Mouse (Mus musculus) neural tube, embryonic 11.5 days (tissue): ENCODE measurements around the gene Otud1. TPM values are rescaled to one million over a fixed set of nuclear protein-coding genes. Genes with fewer than 3 reads are reported as not detected.
A peak's percentile ranks its signal among the peaks of the same experiment; 100 is the strongest.

ENCODE experiments used
- ATAC-seq: fragments of 200-750 bp; cut with Nextera tagmentation; 2 replicates; pipeline ENCODE4 v1.8.0; 2017; ENCODE audit warnings: moderate number of reproducible peaks, mild to moderate bottlenecking, moderate TSS enrichment, moderate library complexity; ENCODE audit not compliant: insufficient read depth, low FRiP score, low TSS enrichment
- DNase-seq: peaks from one replicate; pipeline ENCODE4 v3.0.0-alpha.2; 2015; ENCODE audit warnings: low spot score
- H3K27ac ChIP-seq: fragments of 300-500 bp; sonication (generic); 2 replicates; pipeline ENCODE4 v1.5.1; 2014; ENCODE audit warnings: low read depth, mild to moderate bottlenecking, low read length
- H3K27me3 ChIP-seq: fragments of 300-500 bp; sonication (generic); 2 replicates; pipeline ENCODE4 v1.6.1; 2014; ENCODE audit warnings: mild to moderate bottlenecking, low read length, mixed read lengths; ENCODE audit not compliant: control insufficient read depth, insufficient read depth
- H3K36me3 ChIP-seq: fragments of 300-500 bp; sonication (generic); 2 replicates; pipeline ENCODE4 v1.6.1; 2014; ENCODE audit warnings: mild to moderate bottlenecking, low read length, moderate library complexity, mixed read lengths; ENCODE audit not compliant: control insufficient read depth, insufficient read depth
- H3K4me1 ChIP-seq: fragments of 300-500 bp; sonication (generic); 2 replicates; pipeline ENCODE4 v1.6.1; 2014; ENCODE audit warnings: low read length, mixed read lengths; ENCODE audit not compliant: control insufficient read depth, insufficient read depth
- H3K4me2 ChIP-seq: fragments of 300-500 bp; sonication (generic); 2 replicates; pipeline ENCODE4 v1.6.1; 2014; ENCODE audit warnings: low read depth, mild to moderate bottlenecking, moderate library complexity
- H3K4me3 ChIP-seq: fragments of 300-500 bp; sonication (generic); 2 replicates; pipeline ENCODE4 v1.5.1; 2014; ENCODE audit warnings: low read depth, low read length
- H3K9ac ChIP-seq: fragments of 300-500 bp; sonication (generic); 2 replicates; pipeline ENCODE4 v1.6.1; 2014; ENCODE audit warnings: mild to moderate bottlenecking, low read length
- H3K9me3 ChIP-seq: fragments of 300-500 bp; sonication (generic); 2 replicates; pipeline ENCODE4 v1.6.1; 2016; ENCODE audit warnings: low read length; ENCODE audit not compliant: control insufficient read depth
- WGBS: fragments of 180-500 bp; shearing (Covaris S2); extraction: QIAGEN DNeasy Blood & Tissue Kit; methylation state at CpG from one replicate; pipeline ENCODE4 v1.1.7; 2014; 5-methylcytosine and 5-hydroxymethylcytosine counted together
- polyA plus RNA-seq: library from polyadenylated mRNA; unstranded; fragments of >200 nt; fragmentation: Nextera tagmentation; extraction: Ambion mirVana; gene quantifications from 2 replicates; pipeline ENCODE4 v1.2.1, GENCODE M21; 2014

The Otud1 gene
- 1.0 and 1.3 TPM in 2 replicates for polyA plus RNA-seq

- under 1% methylated on average over 61 of the region's 62 CpGs for WGBS
- Histone ChIP-seq H3K4me2 (peak within 1 kb of the TSS; percentile 81), H3K9me3 (no peaks in the 10 kb centered on the region), H3K27me3 (peaks cover 13% of the 10 kb centered on the region), H3K27ac (peak within 1 kb of the TSS; percentile 67), H3K4me3 (peak within 1 kb of the TSS; percentile 68), H3K36me3 (no peaks in the 10 kb centered on the region), H3K9ac (peak within 1 kb of the TSS; percentile 72), H3K4me1 (no peaks in the 10 kb centered on the region)
- peak; percentile 96 for ATAC-seq
- DNase-seq = peak; percentile 98
These were observed at the start of gene Otud1 for GRCm38 (mm10) chr2:19657158-19657874. Gene Otud1, plus strand, starts transcription at chr2:19657752.

- Histone ChIP-seq H3K9me3 (no peaks in the 10 kb centered on the region), H3K4me2 (no peak overlapping the region), H3K27me3 (no peaks in the 10 kb centered on the region), H3K9ac (no peak overlapping the region), H3K4me3 (no peak overlapping the region), H3K4me1 (no peaks in the 10 kb centered on the region), H3K27ac (no peak overlapping the region), H3K36me3 (no peaks in the 10 kb centered on the region)
- 62% methylated on average over 1 of the region's 1 CpGs for WGBS
- DNase-seq (no peak), ATAC-seq (no peak)
These were observed 49.7 kb upstream of the Otud1 start for GRCm38 (mm10) chr2:19607852-19608251.

- Histone ChIP-seq H3K4me2 (no peak overlapping the region), H3K4me3 (no peak overlapping the region), H3K27ac (no peak overlapping the region), H3K9me3 (no peaks in the 10 kb centered on the region), H3K9ac (no peak overlapping the region), H3K27me3 (no peaks in the 10 kb centered on the region), H3K4me1 (no peaks in the 10 kb centered on the region), H3K36me3 (no peaks in the 10 kb centered on the region)
- WGBS = 73% methylated on average over 3 of the region's 3 CpGs
- no peak for ATAC-seq
- no peak for DNase-seq
These were observed 49.0 kb upstream of the Otud1 start for GRCm38 (mm10) chr2:19608410-19609073.

- ATAC-seq = no peak
- H3K27ac ChIP-seq = no peak overlapping the region
- no peaks in the 10 kb centered on the region for H3K9me3 ChIP-seq
- WGBS = 88% methylated on average over 1 of the region's 1 CpGs
- no peak overlapping the region for H3K4me2 ChIP-seq
- no peak for DNase-seq
- no peaks in the 10 kb centered on the region for H3K27me3 ChIP-seq
- no peak overlapping the region for H3K9ac ChIP-seq
- H3K36me3 ChIP-seq = no peaks in the 10 kb centered on the region
- H3K4me3 ChIP-seq = no peak overlapping the region
- H3K4me1 ChIP-seq = no peaks in the 10 kb centered on the region
These were observed 35.5 kb upstream of the Otud1 start for GRCm38 (mm10) chr2:19622041-19622440.

GRCm38 (mm10) chr2:19627044-19627443, 30.5 kb upstream of the Otud1 start:
- DNase-seq (no peak), ATAC-seq (no peak)
- WGBS = 91% methylated on average over 6 of the region's 6 CpGs
- H3K27ac ChIP-seq = no peak overlapping the region
- no peaks in the 10 kb centered on the region for H3K36me3 ChIP-seq
- no peak overlapping the region for H3K4me3 ChIP-seq
- H3K4me1 ChIP-seq = no peaks in the 10 kb centered on the region
- H3K4me2 ChIP-seq = no peak overlapping the region
- no peaks in the 10 kb centered on the region for H3K9me3 ChIP-seq
- no peak overlapping the region for H3K9ac ChIP-seq
- no peaks in the 10 kb centered on the region for H3K27me3 ChIP-seq

- H3K27me3 ChIP-seq = no peaks in the 10 kb centered on the region
- H3K27ac ChIP-seq = no peak overlapping the region
- no peak overlapping the region for H3K4me2 ChIP-seq
- no peaks in the 10 kb centered on the region for H3K9me3 ChIP-seq
- DNase-seq (no peak), ATAC-seq (no peak)
- no peak overlapping the region for H3K9ac ChIP-seq
- no peaks in the 10 kb centered on the region for H3K36me3 ChIP-seq
- no peaks in the 10 kb centered on the region for H3K4me1 ChIP-seq
- H3K4me3 ChIP-seq = no peak overlapping the region
- WGBS = 90% methylated on average over 4 of the region's 4 CpGs
These were observed 29.5 kb upstream of the Otud1 start for GRCm38 (mm10) chr2:19627920-19628608.

- Histone ChIP-seq H3K4me1 (no peaks in the 10 kb centered on the region), H3K9me3 (no peaks in the 10 kb centered on the region), H3K27me3 (no peaks in the 10 kb centered on the region), H3K4me2 (no peak overlapping the region), H3K9ac (no peak overlapping the region), H3K4me3 (no peak overlapping the region), H3K36me3 (no peaks in the 10 kb centered on the region), H3K27ac (no peak overlapping the region)
- no peak for DNase-seq
- WGBS = 91% methylated on average over 1 of the region's 1 CpGs
- ATAC-seq = no peak
These were observed 27.0 kb upstream of the Otud1 start for GRCm38 (mm10) chr2:19630544-19630943.

- Histone ChIP-seq H3K27me3 (no peaks in the 10 kb centered on the region), H3K36me3 (no peaks in the 10 kb centered on the region), H3K9ac (no peak overlapping the region), H3K4me3 (no peak overlapping the region), H3K4me1 (no peaks in the 10 kb centered on the region), H3K4me2 (no peak overlapping the region), H3K27ac (no peak overlapping the region), H3K9me3 (no peaks in the 10 kb centered on the region)
- ATAC-seq = no peak
- 80% methylated on average over 2 of the region's 2 CpGs for WGBS
- DNase-seq = no peak
These were observed 24.1 kb upstream of the Otud1 start for GRCm38 (mm10) chr2:19633406-19633920.
